Mouse (Mus musculus) thymus, adult 2 months (tissue): ENCODE measurements around the gene Gab1.

Experiments used
- CTCF ChIP-seq: fragments of 200-500 bp; IDR thresholded peaks from 2 replicates; pipeline ENCODE4 v1.5.1; 2012; ENCODE audit warnings: mild to moderate bottlenecking, control low read depth, low read length, moderate library complexity, borderline replicate concordance; ENCODE audit not compliant: control insufficient read depth, poor library complexity, insufficient read depth; ENCODE audit errors: extremely low read depth
- POLR2A ChIP-seq: fragments of 200-500 bp; IDR thresholded peaks from 2 replicates; pipeline ENCODE4 v1.6.1; 2012; ENCODE audit warnings: mild to moderate bottlenecking, low read length, control low read depth, moderate library complexity; ENCODE audit not compliant: control insufficient read depth, poor library complexity, insufficient read depth; ENCODE audit errors: extremely low read depth

DNA sequence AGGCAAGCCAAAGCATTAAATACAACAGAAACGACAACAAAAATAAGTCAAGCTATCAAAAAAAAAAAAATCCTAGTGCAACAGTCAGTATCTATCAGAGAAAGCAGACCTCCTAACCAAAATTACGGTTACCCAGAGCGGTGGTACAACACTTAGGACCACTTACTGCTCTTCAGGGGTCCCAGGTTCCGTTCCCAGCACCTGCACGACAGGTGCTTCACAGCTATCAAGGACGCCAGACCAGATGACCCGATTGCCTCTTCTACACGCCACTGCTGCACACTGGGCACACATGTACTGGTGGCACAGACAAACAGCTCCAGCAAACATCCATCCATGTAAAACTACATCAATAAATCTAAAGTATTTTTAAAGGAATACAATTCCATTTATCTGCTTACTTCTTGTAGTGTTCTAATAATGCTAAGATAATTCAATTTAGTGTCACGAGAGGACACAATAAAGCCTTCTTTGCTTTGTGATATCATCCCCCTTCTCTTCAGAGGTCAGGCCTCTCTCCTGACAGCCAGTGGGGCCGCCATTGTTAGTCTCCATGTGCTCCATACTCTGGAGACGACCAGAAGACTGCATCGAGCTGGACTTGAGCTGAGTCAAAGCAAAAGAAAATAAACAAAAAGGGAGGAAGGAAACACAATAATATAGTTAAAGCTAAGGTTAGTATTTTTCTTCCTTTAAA, 12.2 kb downstream of the Gab1 start:
- no peak for TF ChIP-seq CTCF
- TF ChIP-seq POLR2A, result no peak
